Mouse (Mus musculus) heart, embryonic 14.5 days (tissue): Measurements from ENCODE around the gene Sv2b. TPM values are rescaled to one million over a fixed set of nuclear protein-coding genes. Genes with fewer than 3 reads are reported as not detected.

Experiments
- ATAC-seq: fragments of 200-750 bp; cut with Nextera tagmentation; 2 replicates; pipeline ENCODE4 v1.8.0; 2017; ENCODE audit warnings: low read depth, moderate TSS enrichment; ENCODE audit not compliant: insufficient number of reproducible peaks, insufficient read depth, low FRiP score
- H3K27ac ChIP-seq, 2 experiments: fragments of 200-500 bp in 1 of 2; fragments of 300-500 bp in 1 of 2; sonication (generic) in 1 of 2; replicated peaks in 1 of 2; 2 replicates each; pipeline ENCODE4 v1.5.1; 2012 to 2014; ENCODE audit warnings: low read depth in 2 of 2, low read length in 2 of 2, control low read depth in 1 of 2, mild to moderate bottlenecking in 1 of 2, mixed read lengths in 1 of 2; ENCODE audit not compliant: control insufficient read depth in 1 of 2, insufficient read depth in 1 of 2
- H3K27me3 ChIP-seq: fragments of 300-500 bp; sonication (generic); 2 replicates; pipeline ENCODE4 v1.6.1; 2014; ENCODE audit warnings: mild to moderate bottlenecking, low read length, control low read depth; ENCODE audit not compliant: control insufficient read depth, insufficient read depth
- H3K36me3 ChIP-seq: fragments of 300-500 bp; sonication (generic); 2 replicates; pipeline ENCODE4 v1.6.1; 2014; ENCODE audit warnings: mild to moderate bottlenecking, control low read depth, low read length, mixed read lengths; ENCODE audit not compliant: control insufficient read depth, insufficient read depth
- H3K4me1 ChIP-seq, 2 experiments: fragments of 200-500 bp in 1 of 2; fragments of 300-500 bp in 1 of 2; sonication (generic) in 1 of 2; 2 replicates each; pipeline ENCODE4 v1.6.1; 2012 to 2014; ENCODE audit warnings: low read length in 2 of 2, control low read depth in 1 of 2, mixed read lengths in 1 of 2; ENCODE audit not compliant: control insufficient read depth in 2 of 2, insufficient read depth in 2 of 2
- H3K4me2 ChIP-seq: fragments of 300-500 bp; sonication (generic); 2 replicates; pipeline ENCODE4 v1.6.1; 2014; ENCODE audit warnings: mild to moderate bottlenecking, low read length
- H3K4me3 ChIP-seq, 2 experiments: fragments of 200-500 bp in 1 of 2; fragments of 300-500 bp in 1 of 2; sonication (generic) in 1 of 2; 2 replicates each; pipeline ENCODE4 v1.5.1; 2012 to 2014; ENCODE audit warnings: low read length in 2 of 2, mild to moderate bottlenecking in 2 of 2, control low read depth in 1 of 2, low read depth in 1 of 2, moderate library complexity in 1 of 2; ENCODE audit not compliant: control insufficient read depth in 1 of 2, insufficient read depth in 1 of 2
- H3K9ac ChIP-seq: fragments of 300-500 bp; sonication (generic); 2 replicates; pipeline ENCODE4 v1.6.1; 2014; ENCODE audit warnings: mild to moderate bottlenecking, low read length
- H3K9me3 ChIP-seq: fragments of 300-500 bp; sonication (generic); 2 replicates; pipeline ENCODE4 v1.6.1; 2016; ENCODE audit warnings: low read length, control low read depth; ENCODE audit not compliant: control insufficient read depth
- WGBS: fragments of 180-500 bp; shearing (Covaris S2); extraction: QIAGEN DNeasy Blood & Tissue Kit; methylation state at CpG from one replicate; pipeline ENCODE4 v1.1.7; 2014; 5-methylcytosine and 5-hydroxymethylcytosine counted together
- polyA plus RNA-seq: library from polyadenylated mRNA; unstranded; fragments of >200 nt; fragmentation: Nextera tagmentation; extraction: Ambion mirVana; gene quantifications from 2 replicates; pipeline ENCODE4 v1.2.1, GENCODE M21; 2014

Gene Sv2b
- polyA plus RNA-seq, 1 experiment from 2014 or later = 0.55 TPM

GRCm38 (mm10) chr7:75290554-75290953 lies 18.5 kb downstream of the Sv2b start:
- no peaks in the 10 kb centered on the region for H3K27me3 ChIP-seq
- H3K9ac ChIP-seq = no peak overlapping the region
- no peak overlapping the region for H3K4me3 ChIP-seq
- ATAC-seq = no peak
- 16% methylated on average over 2 of the region's 2 CpGs for WGBS
- no peak overlapping the region for H3K27ac ChIP-seq
- no peaks in the 10 kb centered on the region for H3K4me1 ChIP-seq
- no peak overlapping the region for H3K4me2 ChIP-seq
- no peaks in the 10 kb centered on the region for H3K36me3 ChIP-seq
- no peaks in the 10 kb centered on the region for H3K9me3 ChIP-seq

- H3K4me1 ChIP-seq = no peaks in the 10 kb centered on the region
- no peaks in the 10 kb centered on the region for H3K27me3 ChIP-seq
- H3K4me2 ChIP-seq = no peak overlapping the region
- ATAC-seq = no peak
- H3K4me3 ChIP-seq = no peak overlapping the region
- no peak overlapping the region for H3K9ac ChIP-seq
- H3K9me3 ChIP-seq = no peaks in the 10 kb centered on the region
- H3K36me3 ChIP-seq = no peaks in the 10 kb centered on the region
- no peak overlapping the region for H3K27ac ChIP-seq
- WGBS = 80% methylated on average over 6 of the region's 6 CpGs
These were observed 21.8 kb downstream of the Sv2b start for GRCm38 (mm10) chr7:75287237-75287636.

GRCm38 (mm10) chr7:75282951-75283350 lies 26.1 kb downstream of the Sv2b start:
- no peak overlapping the region for H3K4me3 ChIP-seq
- H3K4me2 ChIP-seq = no peak overlapping the region
- H3K9ac ChIP-seq = no peak overlapping the region
- no peaks in the 10 kb centered on the region for H3K4me1 ChIP-seq
- no peak overlapping the region for H3K27ac ChIP-seq
- H3K36me3 ChIP-seq = no peaks in the 10 kb centered on the region
- 62% methylated on average over 3 of the region's 3 CpGs for WGBS
- ATAC-seq = no peak
- H3K9me3 ChIP-seq = no peaks in the 10 kb centered on the region
- H3K27me3 ChIP-seq = peaks cover 2% of the 10 kb centered on the region; the same call in 1 of the 2 replicates

GRCm38 (mm10) chr7:75282080-75282650 lies 26.9 kb downstream of the Sv2b start:
- Histone ChIP-seq H3K27me3 (peaks cover 5% of the 10 kb centered on the region; the same call in 1 of the 2 replicates), H3K27ac (no peak overlapping the region)

GRCm38 (mm10) chr7:75281106-75281505 lies 28.0 kb downstream of the Sv2b start:
- Histone ChIP-seq H3K4me3 (no peak overlapping the region), H3K4me1 (no peaks in the 10 kb centered on the region), H3K9me3 (no peaks in the 10 kb centered on the region), H3K9ac (no peak overlapping the region), H3K27me3 (peaks cover 5% of the 10 kb centered on the region; the same call in 1 of the 2 replicates), H3K36me3 (no peaks in the 10 kb centered on the region), H3K4me2 (no peak overlapping the region), H3K27ac (no peak overlapping the region)
- WGBS = 65% methylated on average over 4 of the region's 4 CpGs
- no peak for ATAC-seq

More at GRCm38 (mm10) chr7:75282080-75282650, 26.9 kb downstream of the Sv2b start:
- Histone ChIP-seq H3K9ac (no peak overlapping the region), H3K4me1 (no peaks in the 10 kb centered on the region), H3K4me2 (no peak overlapping the region), H3K36me3 (no peaks in the 10 kb centered on the region), H3K9me3 (no peaks in the 10 kb centered on the region), H3K4me3 (no peak overlapping the region)
- ATAC-seq = no peak
- WGBS = 77% methylated on average over 3 of the region's 3 CpGs

- 13% methylated on average over 3 of the region's 3 CpGs for WGBS
- no peaks in the 10 kb centered on the region for H3K4me1 ChIP-seq
- H3K9ac ChIP-seq = no peak overlapping the region
- no peak for ATAC-seq
- no peak overlapping the region for H3K4me2 ChIP-seq
- H3K27me3 ChIP-seq = peaks cover 5% of the 10 kb centered on the region; the same call in 1 of the 2 replicates
- no peak overlapping the region for H3K27ac ChIP-seq
- H3K4me3 ChIP-seq = no peak overlapping the region
- no peaks in the 10 kb centered on the region for H3K9me3 ChIP-seq
- no peaks in the 10 kb centered on the region for H3K36me3 ChIP-seq
These were observed 31.2 kb downstream of the Sv2b start for GRCm38 (mm10) chr7:75277847-75278246.

- Histone ChIP-seq H3K36me3 (no peaks in the 10 kb centered on the region), H3K4me1 (no peaks in the 10 kb centered on the region), H3K9ac (no peak overlapping the region), H3K4me3 (no peak overlapping the region), H3K4me2 (no peak overlapping the region), H3K27me3 (peaks cover 5% of the 10 kb centered on the region; the same call in 1 of the 2 replicates), H3K27ac (no peak overlapping the region), H3K9me3 (no peaks in the 10 kb centered on the region)
- no peak for ATAC-seq
These were observed 32.3 kb downstream of the Sv2b start for GRCm38 (mm10) chr7:75276739-75277138.

GRCm38 (mm10) chr7:75274518-75274917 lies 34.5 kb downstream of the Sv2b start:
- no peaks in the 10 kb centered on the region for H3K4me1 ChIP-seq
- peaks cover 5% of the 10 kb centered on the region; the same call in 1 of the 2 replicates for H3K27me3 ChIP-seq
- no peak overlapping the region for H3K4me3 ChIP-seq
- H3K36me3 ChIP-seq = no peaks in the 10 kb centered on the region
- no peak overlapping the region for H3K9ac ChIP-seq
- ATAC-seq = no peak
- H3K4me2 ChIP-seq = no peak overlapping the region
- no peaks in the 10 kb centered on the region for H3K9me3 ChIP-seq
- WGBS = 25% methylated on average over 3 of the region's 3 CpGs
- H3K27ac ChIP-seq = no peak overlapping the region
